Mouse (Mus musculus) ES-E14 (cell line): ENCODE data around the gene Scube3.

Source experiments
- CHD2 ChIP-seq: IDR thresholded peaks from 2 replicates; pipeline ENCODE4 v1.6.1; 2014; ENCODE audit warnings: mild to moderate bottlenecking, low read depth, low read length, inconsistent platforms
- HCFC1 ChIP-seq: IDR thresholded peaks from 2 replicates; pipeline ENCODE4 v1.6.1; 2012; ENCODE audit warnings: low read length, inconsistent platforms, borderline replicate concordance; ENCODE audit not compliant: insufficient read depth
- MAFK ChIP-seq: IDR thresholded peaks from 2 replicates; pipeline ENCODE4 v1.6.1; 2014; ENCODE audit warnings: mild to moderate bottlenecking, low read depth, low read length, inconsistent platforms; ENCODE audit not compliant: insufficient read depth
- ZNF384 ChIP-seq: IDR thresholded peaks from 2 replicates; pipeline ENCODE4 v1.6.1; 2012; ENCODE audit warnings: low read depth, low read length, inconsistent platforms

- TF ChIP-seq MAFK (no peak), CHD2 (no peak), ZNF384 (no peak), HCFC1 (no peak)
These were observed 65.8 kb downstream of the Scube3 start, which contains the start of gene Def6 for GRCm38 (mm10) chr17:28207591-28208313.
